Mouse (Mus musculus): ENCODE measurements around the gene Plod2. TPM values are rescaled to one million over a fixed set of nuclear protein-coding genes. Genes with fewer than 3 reads are reported as not detected.

Plod2 gene
- 1 to 10 TPM; 2.3 to 2.6 TPM for total RNA-seq (2023)

DNA sequence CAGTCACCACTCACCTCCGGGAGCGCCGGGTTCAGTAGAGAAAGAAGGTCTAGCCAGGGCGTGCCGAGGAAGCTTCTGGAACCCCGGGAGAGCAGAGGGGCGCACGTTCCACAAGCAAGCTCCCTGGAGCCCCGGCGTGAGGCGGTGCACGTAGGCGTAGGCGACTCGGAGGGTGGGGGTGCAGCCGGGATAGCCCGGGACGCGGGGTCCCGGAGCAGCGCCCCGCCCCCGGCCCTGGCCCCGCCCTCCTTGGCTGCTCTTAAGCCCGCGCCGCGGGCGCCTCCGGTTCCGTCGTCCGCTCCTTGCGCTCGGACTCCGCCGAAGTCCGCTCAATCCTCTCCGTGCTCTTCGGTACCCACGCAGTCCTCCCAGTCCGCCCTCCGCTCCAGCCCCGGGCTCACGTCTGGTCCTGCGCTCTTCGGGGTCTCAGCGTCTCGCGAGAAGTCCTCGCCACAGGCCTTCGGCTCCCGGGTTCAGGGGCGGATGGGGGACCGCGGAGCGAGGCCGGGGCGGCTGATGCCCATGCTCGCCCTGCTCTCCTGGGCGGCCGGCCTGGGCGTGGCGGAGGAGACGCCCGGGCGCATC lies at the start of gene Plod2:
Plod2 (plus strand) TSS at position 247 of the 585 bp plus-strand sequence.

Other genes starting within 250 kb of the Plod2 start
- gene 1700057G04Rik, start 232.8 kb upstream of the Plod2 start, total RNA-seq (2023) = not detected
- under 1 TPM; 0.33 to 0.37 TPM for gene Plscr4, start 84.8 kb upstream of the Plod2 start, total RNA-seq (2023)

Measured in neutrophil, adult 83 days (primary cell).